Mouse (Mus musculus): ENCODE results near the gene Zdhhc11. TPM values are rescaled to one million over a fixed set of nuclear protein-coding genes. Genes with fewer than 3 reads are reported as not detected.

Gene Zdhhc11
- polyA plus RNA-seq, 1 experiment from 2014 or later: not detected

DNA sequence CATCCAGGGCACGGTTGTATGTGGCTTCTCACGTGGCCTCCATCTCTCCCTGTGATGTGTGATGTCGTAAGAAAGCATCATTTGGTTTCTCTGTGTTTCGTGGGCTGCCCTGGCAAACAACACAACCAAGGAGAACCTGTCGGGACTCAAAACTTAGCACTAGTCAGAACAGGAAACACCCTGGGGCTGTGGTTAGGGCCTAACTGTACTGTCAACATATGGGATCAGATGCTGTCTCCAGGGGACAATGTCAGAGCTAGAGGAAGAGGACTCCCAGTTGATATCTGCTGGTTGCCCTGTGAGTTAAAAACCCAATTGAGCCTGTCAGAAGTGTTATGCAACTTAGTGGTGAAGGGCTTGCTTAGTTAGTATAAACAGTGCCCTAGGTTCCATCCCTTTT is 8.1 kb upstream of the Zdhhc11 start:
- peaks cover 99% of the 10 kb centered on the region for H3K36me3 ChIP-seq (replicated peaks; ENCODE audit: control insufficient read depth, insufficient read depth)
- DNase-seq (ENCODE audit: low spot score): no peak
- 97% methylated on average over 5 of the region's 5 CpGs for WGBS
- H3K4me3 ChIP-seq (replicated peaks; ENCODE audit: low read length): no peak overlapping the region
- H3K4me1 ChIP-seq (replicated peaks; ENCODE audit: control insufficient read depth, insufficient read depth, low read length): no peaks in the 10 kb centered on the region
- H3K9me3 ChIP-seq (ENCODE audit: control insufficient read depth, low read length): no peaks in the 10 kb centered on the region
- no peak overlapping the region for H3K27ac ChIP-seq
- H3K9ac ChIP-seq: no peak overlapping the region
- H3K4me2 ChIP-seq (replicated peaks): no peak overlapping the region
- no peaks in the 10 kb centered on the region for H3K27me3 ChIP-seq (ENCODE audit: control insufficient read depth, insufficient read depth, low read length)
- no peak for ATAC-seq (ENCODE audit: low FRiP score)

DNA sequence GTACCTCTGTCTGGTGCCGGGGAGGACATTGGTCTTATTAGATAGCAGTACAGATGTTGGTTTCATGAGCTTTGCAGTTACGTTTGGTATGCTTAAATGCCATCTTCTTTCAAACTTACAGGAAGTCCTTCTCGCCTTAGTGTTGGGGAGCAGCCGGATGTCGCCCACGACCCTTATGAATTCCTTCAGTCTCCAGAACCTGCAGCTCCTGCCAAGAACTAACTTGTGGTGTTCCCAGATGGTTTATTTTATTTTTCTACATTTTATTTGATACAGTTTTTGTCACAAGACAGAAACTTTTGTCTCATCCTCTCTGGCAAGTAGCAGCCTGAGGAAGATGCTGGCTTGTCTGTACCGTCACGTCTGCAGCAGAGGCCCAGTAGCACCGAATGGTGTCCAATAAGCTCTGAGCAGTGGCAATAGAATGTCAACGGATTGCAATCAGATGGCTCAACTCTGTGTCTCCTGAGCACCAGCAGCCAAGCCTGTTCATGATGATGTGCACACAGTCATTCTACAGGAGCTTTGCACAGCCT is 3.5 kb upstream of the Zdhhc11 start:
- Histone ChIP-seq H3K36me3 (replicated peaks; ENCODE audit: control insufficient read depth, insufficient read depth) (peaks cover 72% of the 10 kb centered on the region), H3K4me3 (replicated peaks; ENCODE audit: low read length) (no peak overlapping the region), H3K4me1 (replicated peaks; ENCODE audit: control insufficient read depth, insufficient read depth, low read length) (no peaks in the 10 kb centered on the region), H3K4me2 (replicated peaks) (no peak overlapping the region), H3K9me3 (ENCODE audit: control insufficient read depth, low read length) (no peaks in the 10 kb centered on the region), H3K27ac (no peak overlapping the region), H3K27me3 (ENCODE audit: control insufficient read depth, insufficient read depth, low read length) (no peaks in the 10 kb centered on the region), H3K9ac (no peak overlapping the region)
- 93% methylated on average over 10 of the region's 10 CpGs for WGBS
- ATAC-seq (ENCODE audit: low FRiP score) (no peak), DNase-seq (ENCODE audit: low spot score) (no peak)

DNA sequence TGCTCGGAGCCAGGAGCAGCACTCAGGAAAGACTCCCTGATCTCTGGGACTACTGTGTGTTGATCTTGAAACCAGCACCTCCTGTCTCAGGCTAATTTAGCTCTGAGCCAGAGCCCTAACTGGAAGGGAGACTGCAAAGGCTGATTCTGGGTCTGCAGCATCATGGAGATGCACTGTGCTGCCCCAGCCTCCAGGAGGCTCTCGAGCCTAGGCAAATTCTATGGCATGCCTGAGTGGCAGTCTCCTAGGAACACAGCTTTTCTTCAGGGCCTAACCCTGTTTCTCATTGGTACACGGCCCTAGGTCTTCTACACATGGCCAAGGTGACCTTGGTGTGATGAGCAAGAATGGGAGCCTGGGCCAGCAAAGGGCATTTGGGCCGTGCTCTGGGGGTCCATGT is 2.5 kb upstream of the Zdhhc11 start:
- WGBS: 82% methylated on average over 4 of the region's 4 CpGs
- ATAC-seq (ENCODE audit: low FRiP score) (no peak), DNase-seq (ENCODE audit: low spot score) (no peak)
- Histone ChIP-seq H3K9ac (no peak overlapping the region), H3K36me3 (replicated peaks; ENCODE audit: control insufficient read depth, insufficient read depth) (peaks cover 62% of the 10 kb centered on the region), H3K9me3 (ENCODE audit: control insufficient read depth, low read length) (no peaks in the 10 kb centered on the region), H3K27me3 (ENCODE audit: control insufficient read depth, insufficient read depth, low read length) (no peaks in the 10 kb centered on the region), H3K4me1 (replicated peaks; ENCODE audit: control insufficient read depth, insufficient read depth, low read length) (no peaks in the 10 kb centered on the region), H3K4me3 (replicated peaks; ENCODE audit: low read length) (no peak overlapping the region), H3K27ac (no peak overlapping the region), H3K4me2 (replicated peaks) (no peak overlapping the region)

DNA sequence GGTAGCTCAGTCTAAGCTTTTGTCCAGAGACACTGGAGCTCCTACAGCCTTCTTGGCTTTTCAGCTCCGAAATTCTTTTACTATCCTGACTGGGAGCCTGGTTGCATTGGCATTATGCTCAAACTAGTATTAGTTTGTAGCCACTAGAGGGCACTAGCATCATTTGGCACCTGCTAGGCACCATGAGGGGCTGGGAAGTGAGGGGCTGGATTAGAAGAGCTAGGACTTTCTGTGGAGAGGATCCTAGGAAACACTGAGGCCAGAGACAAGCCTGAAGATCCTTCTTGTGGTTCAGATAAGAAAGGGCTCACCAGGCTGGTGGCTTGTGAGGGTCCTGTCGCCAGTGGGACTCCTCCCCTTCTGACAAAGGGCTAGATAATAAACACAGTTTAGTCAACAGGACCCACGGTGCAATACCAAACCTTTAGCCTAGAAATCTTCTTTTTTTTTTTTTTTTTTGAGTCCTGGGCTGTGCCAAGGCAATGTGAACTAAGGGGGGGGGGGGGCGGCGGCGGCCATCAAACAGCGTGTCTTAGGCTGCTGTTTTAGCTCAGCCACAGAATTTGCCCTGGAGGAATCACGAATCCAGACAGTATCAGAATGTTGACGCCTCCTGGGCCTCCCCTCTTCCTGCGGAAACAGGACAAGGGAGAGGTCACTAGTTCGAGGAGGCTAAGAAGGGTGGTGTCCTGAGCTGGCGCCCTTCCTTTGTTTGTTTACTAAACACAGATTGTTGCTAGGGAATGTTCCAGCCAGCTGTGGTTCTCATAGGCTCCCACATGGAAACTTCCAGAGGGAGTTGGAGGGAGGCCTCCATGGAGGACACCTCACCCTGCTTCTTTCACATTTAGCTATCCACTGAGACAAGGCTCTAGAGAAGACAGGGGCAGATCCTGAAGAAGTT is 7.1 kb downstream of the Zdhhc11 start:
- Histone ChIP-seq H3K27ac (no peak overlapping the region), H3K4me3 (replicated peaks; ENCODE audit: low read length) (no peak overlapping the region), H3K27me3 (ENCODE audit: control insufficient read depth, insufficient read depth, low read length) (no peaks in the 10 kb centered on the region), H3K9me3 (ENCODE audit: control insufficient read depth, low read length) (no peaks in the 10 kb centered on the region), H3K9ac (no peak overlapping the region), H3K4me1 (replicated peaks; ENCODE audit: control insufficient read depth, insufficient read depth, low read length) (no peaks in the 10 kb centered on the region), H3K4me2 (replicated peaks) (no peak overlapping the region), H3K36me3 (replicated peaks; ENCODE audit: control insufficient read depth, insufficient read depth) (no peaks in the 10 kb centered on the region)
- 49% methylated on average over 12 of the region's 12 CpGs for WGBS
- peak; percentile 84 for DNase-seq (ENCODE audit: low spot score)
- ATAC-seq (ENCODE audit: low FRiP score): peak; percentile 90

DNA sequence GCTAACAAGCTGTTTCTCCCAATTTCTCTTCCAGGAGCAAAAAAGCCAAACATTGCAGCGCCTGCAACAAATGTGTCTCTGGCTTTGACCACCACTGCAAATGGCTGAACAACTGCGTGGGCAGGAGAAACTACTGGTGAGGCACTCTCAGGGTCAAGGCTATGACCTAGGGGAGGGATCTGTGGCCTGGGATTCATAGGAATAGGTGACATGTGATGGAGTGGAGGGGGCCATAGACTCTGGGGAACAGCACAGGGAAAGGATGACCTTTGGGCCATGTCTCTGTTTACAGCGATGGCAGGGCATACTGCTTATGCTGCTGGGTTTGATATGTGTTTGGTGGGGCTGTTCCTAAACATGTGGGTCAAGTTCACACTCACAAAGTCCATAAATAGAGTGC is 10.9 kb downstream of the Zdhhc11 start:
- Histone ChIP-seq H3K27ac (no peak overlapping the region), H3K36me3 (replicated peaks; ENCODE audit: control insufficient read depth, insufficient read depth) (no peaks in the 10 kb centered on the region), H3K4me1 (replicated peaks; ENCODE audit: control insufficient read depth, insufficient read depth, low read length) (no peaks in the 10 kb centered on the region), H3K4me2 (replicated peaks) (no peak overlapping the region), H3K4me3 (replicated peaks; ENCODE audit: low read length) (no peak overlapping the region), H3K9ac (no peak overlapping the region), H3K9me3 (ENCODE audit: control insufficient read depth, low read length) (no peaks in the 10 kb centered on the region), H3K27me3 (ENCODE audit: control insufficient read depth, insufficient read depth, low read length) (no peaks in the 10 kb centered on the region)
- WGBS: 93% methylated on average over 3 of the region's 3 CpGs
- no peak for ATAC-seq (ENCODE audit: low FRiP score)
- DNase-seq (ENCODE audit: low spot score): no peak

DNA sequence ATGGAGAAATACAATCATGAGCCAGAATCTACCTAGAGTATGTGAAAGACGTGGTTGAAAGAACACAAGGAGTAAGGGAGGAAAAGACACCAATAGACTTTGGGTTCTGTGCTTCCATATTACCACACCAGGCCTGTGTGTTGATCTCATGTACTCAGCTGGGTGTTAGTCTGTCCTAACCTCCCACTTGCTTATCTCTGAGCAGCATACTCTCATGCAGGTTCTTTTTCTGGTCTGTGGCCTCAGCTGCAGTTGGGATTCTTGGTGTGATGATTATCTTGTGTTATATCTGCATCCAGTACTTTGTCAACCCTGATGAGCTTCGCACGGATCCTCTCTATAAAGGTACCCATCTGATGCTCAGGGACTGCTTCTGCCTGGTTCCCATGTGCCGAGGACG is 13.3 kb downstream of the Zdhhc11 start:
- no peak for DNase-seq (ENCODE audit: low spot score)
- 86% methylated on average over 5 of the region's 5 CpGs for WGBS
- no peaks in the 10 kb centered on the region for H3K9me3 ChIP-seq (ENCODE audit: control insufficient read depth, low read length)
- H3K36me3 ChIP-seq (replicated peaks; ENCODE audit: control insufficient read depth, insufficient read depth): no peaks in the 10 kb centered on the region
- no peak for ATAC-seq (ENCODE audit: low FRiP score)
- no peak overlapping the region for H3K9ac ChIP-seq
- no peaks in the 10 kb centered on the region for H3K27me3 ChIP-seq (ENCODE audit: control insufficient read depth, insufficient read depth, low read length)
- no peaks in the 10 kb centered on the region for H3K4me1 ChIP-seq (replicated peaks; ENCODE audit: control insufficient read depth, insufficient read depth, low read length)
- no peak overlapping the region for H3K27ac ChIP-seq
- H3K4me3 ChIP-seq (replicated peaks; ENCODE audit: low read length): no peak overlapping the region
- H3K4me2 ChIP-seq (replicated peaks): no peak overlapping the region

DNA sequence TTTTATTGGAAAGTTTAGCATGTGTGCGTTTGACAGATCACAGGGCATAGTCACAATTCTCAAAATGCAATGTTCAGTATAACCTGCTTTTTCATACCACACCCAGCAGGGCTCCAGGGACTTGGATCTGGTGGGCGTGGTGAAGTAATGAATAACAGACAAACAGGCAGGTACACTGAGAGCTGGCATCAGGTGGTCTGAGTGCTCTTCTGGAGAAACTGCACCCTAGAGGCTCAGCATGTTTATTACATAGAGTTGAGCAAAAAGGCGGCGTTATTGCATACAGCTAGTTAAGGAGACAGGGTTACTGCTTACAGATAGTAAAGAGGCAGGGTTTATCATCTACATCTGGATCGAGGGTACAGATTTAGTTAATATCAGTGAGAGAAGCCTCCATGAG is 26.7 kb downstream of the Zdhhc11 start:
- no peaks in the 10 kb centered on the region for H3K9me3 ChIP-seq (ENCODE audit: control insufficient read depth, low read length)
- no peak overlapping the region for H3K4me2 ChIP-seq (replicated peaks)
- H3K9ac ChIP-seq: no peak overlapping the region
- H3K27ac ChIP-seq: no peak overlapping the region
- DNase-seq (ENCODE audit: low spot score) (no peak), ATAC-seq (ENCODE audit: low FRiP score) (no peak)
- 87% methylated on average over 5 of the region's 5 CpGs for WGBS
- no peak overlapping the region for H3K4me3 ChIP-seq (replicated peaks; ENCODE audit: low read length)
- no peaks in the 10 kb centered on the region for H3K27me3 ChIP-seq (ENCODE audit: control insufficient read depth, insufficient read depth, low read length)
- H3K4me1 ChIP-seq (replicated peaks; ENCODE audit: control insufficient read depth, insufficient read depth, low read length): no peaks in the 10 kb centered on the region
- no peaks in the 10 kb centered on the region for H3K36me3 ChIP-seq (replicated peaks; ENCODE audit: control insufficient read depth, insufficient read depth)

DNA sequence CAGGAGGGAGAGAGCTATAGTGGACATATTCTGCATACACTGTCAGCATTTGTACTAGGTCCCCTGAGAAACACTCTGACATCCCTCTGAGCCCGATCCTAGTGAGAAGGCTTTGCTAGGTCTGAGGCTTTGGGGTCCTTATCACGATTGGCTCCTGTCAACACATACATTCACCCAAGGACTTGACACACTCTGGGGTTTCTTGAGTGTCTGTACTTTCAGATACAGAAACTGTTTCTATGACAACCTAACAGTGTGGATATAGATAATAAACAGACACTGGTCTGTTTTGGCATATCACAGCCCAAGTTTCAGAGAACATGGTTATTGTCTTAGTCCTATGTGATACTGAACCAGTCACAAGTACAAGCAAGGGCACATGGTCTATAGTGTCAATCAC is 27.1 kb downstream of the Zdhhc11 start:
- 80% methylated on average over 2 of the region's 2 CpGs for WGBS
- ATAC-seq (ENCODE audit: low FRiP score) (no peak), DNase-seq (ENCODE audit: low spot score) (no peak)

DNA sequence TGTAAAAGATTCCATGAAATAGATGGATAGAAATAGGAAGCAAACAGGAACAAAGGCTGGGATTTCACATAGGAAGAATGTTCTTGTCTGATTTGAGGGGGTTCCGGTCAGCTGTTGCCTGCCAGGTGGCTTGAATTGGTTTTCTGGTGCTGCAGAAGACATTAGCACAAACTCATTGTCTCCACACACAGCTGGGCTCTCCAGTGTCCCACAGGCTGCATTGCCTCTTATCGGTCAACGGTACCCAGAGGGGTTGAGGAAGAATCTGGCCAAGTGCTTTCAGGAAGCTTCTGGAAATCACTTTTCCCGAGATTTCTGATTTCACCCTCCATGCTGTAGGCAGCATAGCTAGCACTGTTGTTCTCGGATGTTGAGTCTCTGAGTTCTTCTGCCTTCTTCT is 27.6 kb downstream of the Zdhhc11 start:
- Histone ChIP-seq H3K27me3 (ENCODE audit: control insufficient read depth, insufficient read depth, low read length) (no peaks in the 10 kb centered on the region), H3K36me3 (replicated peaks; ENCODE audit: control insufficient read depth, insufficient read depth) (no peaks in the 10 kb centered on the region), H3K4me1 (replicated peaks; ENCODE audit: control insufficient read depth, insufficient read depth, low read length) (no peaks in the 10 kb centered on the region), H3K4me2 (replicated peaks) (no peak overlapping the region), H3K9me3 (ENCODE audit: control insufficient read depth, low read length) (no peaks in the 10 kb centered on the region), H3K9ac (no peak overlapping the region), H3K27ac (no peak overlapping the region), H3K4me3 (replicated peaks; ENCODE audit: low read length) (no peak overlapping the region)
- 86% methylated on average over 5 of the region's 5 CpGs for WGBS
- no peak for DNase-seq (ENCODE audit: low spot score)
- no peak for ATAC-seq (ENCODE audit: low FRiP score)

More for the DNA sequence above, 27.1 kb downstream of the Zdhhc11 start:
- no peaks in the 10 kb centered on the region for H3K4me1 ChIP-seq (replicated peaks; ENCODE audit: control insufficient read depth, insufficient read depth, low read length)
- H3K36me3 ChIP-seq (replicated peaks; ENCODE audit: control insufficient read depth, insufficient read depth): no peaks in the 10 kb centered on the region
- no peak overlapping the region for H3K27ac ChIP-seq
- H3K4me2 ChIP-seq (replicated peaks): no peak overlapping the region
- H3K9me3 ChIP-seq (ENCODE audit: control insufficient read depth, low read length): no peaks in the 10 kb centered on the region
- no peaks in the 10 kb centered on the region for H3K27me3 ChIP-seq (ENCODE audit: control insufficient read depth, insufficient read depth, low read length)
- H3K4me3 ChIP-seq (replicated peaks; ENCODE audit: low read length): no peak overlapping the region
- H3K9ac ChIP-seq: no peak overlapping the region

All from hindbrain, embryonic 14.5 days (tissue).